Mouse (Mus musculus) neural tube, embryonic 14.5 days (tissue): ENCODE data around the gene Hist1h3d. TPM values are rescaled to one million over a fixed set of nuclear protein-coding genes. Genes with fewer than 3 reads are reported as not detected.
"Not testable (repeated sequence)": the region's sequence is repeated elsewhere in the genome, so short reads cannot be mapped to it uniquely, and the experiment has no call there.

ENCODE experiments used
- ATAC-seq: fragments of 200-750 bp; cut with Nextera tagmentation; 2 replicates; pipeline ENCODE4 v1.8.0; 2017; ENCODE audit warnings: low read depth, mild to moderate bottlenecking, moderate TSS enrichment, moderate library complexity
- H3K27ac ChIP-seq: fragments of 300-500 bp; sonication (generic); 2 replicates; pipeline ENCODE4 v1.5.1; 2014; ENCODE audit warnings: low read depth, mild to moderate bottlenecking, control low read depth, low read length, moderate library complexity, mixed read lengths
- H3K27me3 ChIP-seq: fragments of 300-500 bp; sonication (generic); 2 replicates; pipeline ENCODE4 v1.6.1; 2014; ENCODE audit warnings: low read length; ENCODE audit not compliant: control insufficient read depth, insufficient read depth
- H3K36me3 ChIP-seq: fragments of 300-500 bp; sonication (generic); 2 replicates; pipeline ENCODE4 v1.6.1; 2014; ENCODE audit warnings: low read length, mixed read lengths; ENCODE audit not compliant: control insufficient read depth, insufficient read depth
- H3K4me1 ChIP-seq: fragments of 300-500 bp; sonication (generic); 2 replicates; pipeline ENCODE4 v1.6.1; 2014; ENCODE audit warnings: low read length; ENCODE audit not compliant: control insufficient read depth, insufficient read depth
- H3K4me2 ChIP-seq: fragments of 300-500 bp; sonication (generic); 2 replicates; pipeline ENCODE4 v1.6.1; 2014; ENCODE audit warnings: mild to moderate bottlenecking, low read depth, low read length, control low read depth
- H3K4me3 ChIP-seq: fragments of 300-500 bp; sonication (generic); 2 replicates; pipeline ENCODE4 v1.5.1; 2014; ENCODE audit warnings: low read depth, low read length, control low read depth, mixed read lengths
- H3K9ac ChIP-seq: fragments of 300-500 bp; sonication (generic); replicated peaks from 2 replicates; pipeline ENCODE4 v1.6.1; 2014; ENCODE audit warnings: low read depth, mild to moderate bottlenecking, control low read depth, low read length, mixed read lengths
- H3K9me3 ChIP-seq: fragments of 300-500 bp; sonication (generic); 2 replicates; pipeline ENCODE4 v1.6.1; 2016; ENCODE audit warnings: low read length; ENCODE audit not compliant: control insufficient read depth
- WGBS: fragments of 180-500 bp; shearing (Covaris S2); extraction: QIAGEN DNeasy Blood & Tissue Kit; methylation state at CpG from one replicate; pipeline ENCODE4 v1.1.7; 2014; 5-methylcytosine and 5-hydroxymethylcytosine counted together
- polyA plus RNA-seq: library from polyadenylated mRNA; unstranded; fragments of >200 nt; fragmentation: Nextera tagmentation; extraction: Ambion mirVana; gene quantifications from 2 replicates; pipeline ENCODE4 v1.2.1, GENCODE M21; 2014

Gene Hist1h3d
- polyA plus RNA-seq, 1 experiment from 2014 or later = 0.50 TPM

DNA sequence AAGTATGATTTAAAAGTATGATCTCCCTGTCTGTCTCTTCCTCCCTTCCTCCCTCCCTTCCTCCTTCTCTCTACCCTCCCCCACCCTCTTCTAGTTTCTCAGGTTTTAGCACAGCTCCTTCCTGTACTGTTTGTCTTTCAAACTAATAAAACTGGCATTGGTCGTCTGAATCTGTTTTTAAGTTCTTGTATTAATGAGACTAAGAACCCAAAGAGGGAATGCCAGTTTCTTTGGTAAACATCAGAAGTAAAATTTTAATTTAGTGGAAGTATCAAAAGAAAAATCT lies 11.3 kb downstream of the Hist1h3d start:
- no peak for ATAC-seq
- H3K9ac ChIP-seq = no peak overlapping the region
- 0% methylated on average over 1 of the region's 1 CpGs for WGBS
- H3K4me3 ChIP-seq = 0 out of 2 replicates have a peak overlapping the region, but pooled peaks have one; percentile 46
- H3K9me3 ChIP-seq = no peaks in the 10 kb centered on the region
- H3K27me3 ChIP-seq = no peaks in the 10 kb centered on the region
- peak overlapping the region; percentile 62 for H3K4me2 ChIP-seq
- H3K27ac ChIP-seq = no peak overlapping the region; the same call in 1 of the 2 replicates
- H3K4me1 ChIP-seq = peaks cover 21% of the 10 kb centered on the region
- no peaks in the 10 kb centered on the region for H3K36me3 ChIP-seq

DNA sequence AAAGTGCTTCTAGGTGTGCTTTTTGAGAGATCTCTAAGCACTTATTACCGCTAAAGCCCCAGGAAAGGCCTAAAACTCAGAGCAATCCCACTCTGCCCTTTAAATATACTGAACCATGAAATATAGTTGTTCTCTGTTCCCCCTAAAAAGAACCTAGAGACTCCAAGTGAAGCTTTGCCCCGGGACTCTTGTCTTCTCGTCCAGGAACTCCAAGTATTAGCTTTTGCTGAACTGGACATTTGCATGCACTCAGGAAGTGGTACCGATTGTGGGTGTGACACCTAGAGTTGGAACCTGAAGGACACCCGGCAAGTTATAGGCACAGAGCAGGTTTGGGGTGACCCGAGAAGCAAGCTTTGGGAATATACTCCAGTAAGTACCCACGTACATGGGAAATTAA lies 15.6 kb downstream of the Hist1h3d start:
- no peak overlapping the region for H3K9ac ChIP-seq
- H3K9me3 ChIP-seq = no peaks in the 10 kb centered on the region
- no peaks in the 10 kb centered on the region for H3K36me3 ChIP-seq
- H3K4me1 ChIP-seq = peaks cover 7% of the 10 kb centered on the region
- WGBS = 94% methylated on average over 7 of the region's 7 CpGs
- H3K4me3 ChIP-seq = no peak overlapping the region
- no peaks in the 10 kb centered on the region for H3K27me3 ChIP-seq
- ATAC-seq = no peak
- H3K4me2 ChIP-seq = no peak overlapping the region
- H3K27ac ChIP-seq = no peak overlapping the region

DNA sequence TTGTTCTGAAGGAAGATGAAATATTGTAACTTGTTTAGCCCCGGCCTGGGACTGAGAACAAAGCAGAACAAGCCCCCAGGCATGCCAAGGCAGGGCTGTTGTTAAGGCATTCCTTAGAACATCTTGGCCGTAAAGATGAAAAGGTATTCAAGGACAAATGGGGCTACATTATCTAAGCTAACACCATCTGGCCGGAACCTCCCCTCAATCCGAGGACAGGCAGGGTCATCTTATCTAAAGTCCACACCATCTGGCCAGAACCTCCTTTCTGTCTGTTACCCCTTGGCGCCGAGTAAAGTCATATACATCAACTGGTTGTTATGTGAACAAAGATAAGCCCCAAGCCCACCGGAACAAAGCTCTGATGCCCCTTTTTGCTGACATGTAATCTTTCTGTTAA lies 16.3 kb downstream of the Hist1h3d start:
- WGBS = 84% methylated on average over 7 of the region's 7 CpGs
- H3K36me3 ChIP-seq, ATAC-seq, H3K4me3 ChIP-seq, H3K9me3 ChIP-seq, H3K27me3 ChIP-seq, H3K27ac ChIP-seq, H3K4me2 ChIP-seq, H3K9ac ChIP-seq, H3K4me1 ChIP-seq: not testable (repeated sequence)

DNA sequence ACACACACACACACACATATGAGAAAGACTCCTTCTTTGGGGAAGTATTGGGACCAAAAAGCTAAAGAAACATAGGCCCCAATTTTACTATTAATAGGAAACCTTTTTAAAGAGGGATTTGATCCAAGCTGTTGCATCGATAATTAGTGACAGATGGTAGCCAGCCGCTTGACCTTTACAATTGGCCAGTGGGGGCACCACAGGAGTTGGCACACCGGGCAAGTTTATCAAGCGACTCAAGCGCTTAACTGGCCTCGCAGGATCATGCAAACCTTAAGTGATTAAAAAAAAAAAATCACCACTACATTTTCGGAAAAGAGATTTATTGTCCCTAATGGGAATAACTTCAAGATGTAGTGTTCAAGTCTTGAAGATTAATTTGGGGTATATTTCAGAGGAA lies 17.1 kb downstream of the Hist1h3d start:
- Histone ChIP-seq H3K4me2 (no peak overlapping the region), H3K27ac (no peak overlapping the region), H3K4me1 (no peaks in the 10 kb centered on the region), H3K36me3 (no peaks in the 10 kb centered on the region), H3K9me3 (no peaks in the 10 kb centered on the region), H3K27me3 (no peaks in the 10 kb centered on the region), H3K9ac (no peak overlapping the region), H3K4me3 (no peak overlapping the region)
- ATAC-seq = no peak
- WGBS = 93% methylated on average over 7 of the region's 7 CpGs

DNA sequence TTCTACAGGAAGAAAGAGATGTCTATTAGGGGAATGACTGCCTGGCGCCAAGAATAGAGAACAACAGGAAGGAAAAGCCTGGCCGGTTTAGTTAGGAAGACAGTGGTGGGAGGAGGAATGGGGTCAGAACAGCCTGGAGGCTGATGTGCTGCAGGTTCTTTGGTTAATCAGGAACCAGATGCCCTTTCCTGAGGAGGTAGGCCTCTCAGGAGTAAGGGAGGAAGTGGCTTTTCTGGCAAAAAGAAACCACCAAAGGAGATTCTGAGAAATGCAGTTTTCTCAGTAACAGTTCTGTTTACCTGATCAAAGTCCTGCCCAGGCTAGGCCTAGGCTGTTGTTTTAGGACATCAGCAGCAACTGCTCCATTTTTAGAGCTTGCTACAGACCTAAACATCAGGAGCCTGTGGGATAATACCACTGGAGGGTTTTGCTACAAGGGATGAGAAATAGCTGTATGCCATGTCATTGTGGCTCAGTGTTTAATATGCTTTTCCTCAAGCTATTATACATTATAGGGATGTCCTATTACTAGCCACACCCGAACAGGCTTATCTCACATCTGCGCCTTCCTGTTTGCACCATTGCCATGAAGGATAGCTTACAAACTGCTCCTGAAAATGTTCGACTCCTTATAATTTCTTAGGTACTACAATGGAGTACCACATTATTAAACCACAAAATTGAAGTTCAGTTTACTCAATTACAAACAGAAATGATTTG lies 17.6 kb downstream of the Hist1h3d start:
- Histone ChIP-seq H3K4me3 (no peak overlapping the region), H3K27ac (no peak overlapping the region), H3K9ac (no peak overlapping the region), H3K4me1 (no peaks in the 10 kb centered on the region), H3K27me3 (no peaks in the 10 kb centered on the region), H3K4me2 (no peak overlapping the region), H3K36me3 (no peaks in the 10 kb centered on the region), H3K9me3 (no peaks in the 10 kb centered on the region)
- 87% methylated on average over 5 of the region's 5 CpGs for WGBS
- no peak for ATAC-seq

DNA sequence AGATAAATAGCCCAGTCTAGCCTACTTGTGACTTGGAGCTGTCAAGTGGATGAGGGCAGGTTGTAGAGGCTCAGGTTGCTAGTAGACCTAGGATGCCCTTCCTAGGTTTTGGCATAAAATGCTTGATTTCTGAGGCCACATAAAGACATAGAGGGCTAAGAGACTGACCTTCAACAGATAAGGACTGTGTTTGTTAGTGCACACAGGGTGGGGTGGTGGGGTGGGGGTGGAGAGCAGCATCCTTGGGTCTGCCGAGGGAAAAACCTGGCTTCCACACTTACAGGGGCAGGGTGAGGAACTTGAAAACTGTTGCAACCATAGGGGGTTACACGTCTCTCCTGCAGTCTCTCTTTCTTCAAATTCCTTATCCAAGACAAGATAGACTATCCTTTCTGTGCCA lies 19.6 kb downstream of the Hist1h3d start:
- H3K9ac ChIP-seq = no peak overlapping the region
- H3K27me3 ChIP-seq = no peaks in the 10 kb centered on the region
- no peaks in the 10 kb centered on the region for H3K9me3 ChIP-seq
- ATAC-seq = no peak
- H3K4me3 ChIP-seq = no peak overlapping the region
- H3K4me1 ChIP-seq = no peaks in the 10 kb centered on the region
- H3K4me2 ChIP-seq = no peak overlapping the region
- no peaks in the 10 kb centered on the region for H3K36me3 ChIP-seq
- 86% methylated on average over 2 of the region's 2 CpGs for WGBS
- no peak overlapping the region for H3K27ac ChIP-seq

DNA sequence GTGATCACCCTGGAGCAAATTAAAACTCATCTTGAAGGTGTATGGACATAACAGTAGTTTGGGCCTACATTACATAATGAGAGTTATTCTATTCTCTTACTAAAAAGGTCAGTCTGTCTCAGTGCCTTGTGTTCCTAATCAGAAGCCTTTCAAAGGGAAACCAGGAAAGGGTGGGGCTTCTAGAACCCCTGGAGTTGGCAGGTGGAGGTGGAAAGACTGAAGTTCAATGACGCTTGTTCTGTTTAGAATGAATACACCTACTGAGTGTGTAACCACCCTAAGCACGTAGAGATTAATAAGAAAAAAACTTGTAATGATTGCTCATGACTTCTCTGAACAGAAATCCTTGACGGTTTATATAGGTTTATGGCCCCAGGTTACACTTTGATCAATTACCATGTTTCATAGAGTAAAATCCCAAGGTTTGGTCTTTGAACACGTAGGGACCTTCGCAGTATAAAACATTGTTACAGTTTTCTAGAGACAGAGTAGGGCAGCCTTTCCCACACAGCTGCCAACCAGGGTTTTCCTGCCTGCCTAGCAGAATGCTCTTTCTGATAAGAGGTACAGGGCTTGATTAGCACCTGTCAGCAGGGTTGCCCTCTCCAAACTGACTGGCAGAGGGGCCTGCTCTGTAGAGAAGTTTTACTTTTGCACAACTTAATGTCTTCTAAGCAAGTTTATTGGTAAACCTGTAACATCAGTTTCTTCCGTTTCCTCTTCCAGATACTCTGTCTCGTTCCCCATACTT lies 20.2 kb downstream of the Hist1h3d start:
- no peak overlapping the region for H3K4me2 ChIP-seq
- H3K4me3 ChIP-seq = no peak overlapping the region
- 87% methylated on average over 7 of the region's 7 CpGs for WGBS
- H3K36me3 ChIP-seq = no peaks in the 10 kb centered on the region
- no peaks in the 10 kb centered on the region for H3K9me3 ChIP-seq
- H3K4me1 ChIP-seq = no peaks in the 10 kb centered on the region
- no peak for ATAC-seq
- no peaks in the 10 kb centered on the region for H3K27me3 ChIP-seq
- no peak overlapping the region for H3K9ac ChIP-seq
- no peak overlapping the region for H3K27ac ChIP-seq

DNA sequence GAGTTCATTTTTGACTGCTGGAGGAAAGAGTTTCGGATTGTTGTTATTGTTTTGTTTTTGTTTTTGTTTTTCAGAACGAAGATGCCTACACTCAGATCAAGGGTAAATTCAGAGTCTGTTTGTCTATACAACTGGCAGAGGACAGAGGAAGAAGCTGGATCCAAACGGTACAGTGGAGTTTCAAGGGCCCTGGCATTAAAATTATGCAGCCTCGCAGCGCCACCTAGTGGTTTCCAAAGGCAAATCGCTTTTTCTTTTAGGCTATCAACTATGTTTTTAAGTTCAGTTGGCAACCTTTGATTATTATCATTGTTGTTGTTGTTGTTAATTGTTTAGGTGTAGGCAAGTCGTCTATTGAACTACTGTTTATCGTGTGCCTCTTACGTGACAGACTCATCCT lies 22.4 kb downstream of the Hist1h3d start:
- H3K4me1 ChIP-seq = no peaks in the 10 kb centered on the region
- no peaks in the 10 kb centered on the region for H3K36me3 ChIP-seq
- no peak overlapping the region for H3K27ac ChIP-seq
- 10% methylated on average over 9 of the region's 9 CpGs for WGBS
- H3K9me3 ChIP-seq = no peaks in the 10 kb centered on the region
- H3K4me3 ChIP-seq = no peak overlapping the region
- H3K27me3 ChIP-seq = no peaks in the 10 kb centered on the region
- ATAC-seq = peak; percentile 71; the same call in 1 of the 2 replicates
- H3K9ac ChIP-seq = no peak overlapping the region
- H3K4me2 ChIP-seq = no peak overlapping the region

DNA sequence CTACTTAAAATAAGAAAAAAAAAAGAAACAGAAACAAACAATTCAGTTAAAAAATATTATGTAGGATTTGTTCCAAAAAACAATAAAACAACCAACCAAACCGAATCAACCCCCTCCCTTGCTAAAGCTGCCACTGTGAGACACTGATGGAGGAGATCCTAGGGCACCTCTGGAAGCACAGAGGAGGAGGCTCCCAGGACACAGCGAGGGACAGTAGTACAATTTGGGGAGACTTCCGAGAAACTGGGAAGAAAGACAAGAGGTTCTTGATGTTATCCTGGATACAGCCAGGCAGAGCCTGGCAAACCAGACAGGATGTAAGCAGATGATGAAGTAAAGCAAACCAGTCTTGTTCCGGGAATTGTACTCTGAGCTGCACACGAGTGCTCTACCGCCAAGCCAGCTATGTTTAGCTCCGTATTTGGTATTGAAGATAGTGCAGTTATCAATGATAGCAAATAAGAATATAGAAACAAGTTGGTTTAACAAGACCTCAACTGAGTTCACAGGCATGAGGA lies 27.7 kb downstream of the Hist1h3d start:
- H3K27me3 ChIP-seq = no peaks in the 10 kb centered on the region
- H3K27ac ChIP-seq = no peak overlapping the region
- H3K4me2 ChIP-seq = no peak overlapping the region
- no peak for ATAC-seq
- WGBS = 88% methylated on average over 7 of the region's 7 CpGs
- H3K9ac ChIP-seq = no peak overlapping the region
- no peaks in the 10 kb centered on the region for H3K36me3 ChIP-seq
- H3K4me3 ChIP-seq = no peak overlapping the region
- H3K4me1 ChIP-seq = no peaks in the 10 kb centered on the region
- H3K9me3 ChIP-seq = no peaks in the 10 kb centered on the region
